Mouse (Mus musculus) neural tube, postnatal 0 days (tissue): ENCODE data around the gene Rnf166. TPM values are rescaled to one million over a fixed set of nuclear protein-coding genes. Genes with fewer than 3 reads are reported as not detected.

ENCODE experiments used
- microRNA-seq: library from miRNA; unstranded; fragments of <30 nt; microRNA quantifications from one replicate; pipeline ENCODE4, GENCODE M21; 2016
- polyA plus RNA-seq: library from polyadenylated mRNA; unstranded; fragments of >200 nt; fragmentation: Nextera tagmentation; extraction: Ambion mirVana; gene quantifications from 2 replicates; pipeline ENCODE4 v1.2.1, GENCODE M21; 2015

Gene Rnf166
- polyA plus RNA-seq = 28.1 and 29.9 TPM in 2 replicates

GRCm38 (mm10) chr8:122475580-122476320 is at the start of gene Rnf166, which contains the start of gene Ctu2:
Gene Rnf166 (minus strand): TSS chr8:122476064.
Gene Ctu2 (plus strand): TSS chr8:122476143.

GRCm38 (mm10) chr8:122460524-122461472 is 15.1 kb downstream of the Rnf166 start, which contains the start of gene Snai3:
Gene Snai3 (minus strand): TSS chr8:122460733.

GRCm38 (mm10) chr8:122443262-122444006 is 32.4 kb downstream of the Rnf166 start, which contains the start of gene Mvd:
Gene Mvd (minus strand): TSS chr8:122443422.

GRCm38 (mm10) chr8:122432443-122433268 is 43.2 kb downstream of the Rnf166 start, which contains the start of gene Cyba:
Gene Cyba (minus strand): TSS chr8:122432930.

GRCm38 (mm10) chr8:122421376-122422070 is 54.3 kb downstream of the Rnf166 start, which contains the start of gene Il17c:
Gene Il17c (plus strand): TSS chr8:122422020.

Small RNA genes within 50 kb of the gene (microRNA-seq; reads per million reads assigned to microRNA genes)
- not detected for gene Gm24366

Other genes with a start within 250 kb of the Rnf166 start
- gene Zfpm1, start 193.9 kb downstream of the Rnf166 start, polyA plus RNA-seq = 1.6 and 2.1 TPM in 2 replicates
- 0.48 and 0.51 TPM in 2 replicates for gene Trhr2, start 115.3 kb downstream of the Rnf166 start, polyA plus RNA-seq
- 21.4 and 22.8 TPM in 2 replicates for gene Zc3h18, start 99.5 kb downstream of the Rnf166 start, polyA plus RNA-seq
- 0.22 TPM in 1 of 2 replicates, not detected in the other for gene Il17c, start 54.0 kb downstream of the Rnf166 start, polyA plus RNA-seq
- 57.8 and 77.0 TPM in 2 replicates for gene Cyba, start 43.1 kb downstream of the Rnf166 start, polyA plus RNA-seq
- 67.8 and 69.0 TPM in 2 replicates for gene Mvd, start 32.6 kb downstream of the Rnf166 start, polyA plus RNA-seq
- gene Snai3, start 15.3 kb downstream of the Rnf166 start, polyA plus RNA-seq = not detected in 2 replicates
- 84.8 and 91.5 TPM in 2 replicates for gene Ctu2, start 79 bp upstream of the Rnf166 start, polyA plus RNA-seq
- gene Piezo1, start 75.3 kb upstream of the Rnf166 start, polyA plus RNA-seq = 1.5 and 2.1 TPM in 2 replicates
- 7.2 and 7.4 TPM in 2 replicates for gene Cdt1, start 92.0 kb upstream of the Rnf166 start, polyA plus RNA-seq
- gene Aprt, start 100.8 kb upstream of the Rnf166 start, polyA plus RNA-seq = 199 and 204 TPM in 2 replicates
- gene Galns, start 135.4 kb upstream of the Rnf166 start, polyA plus RNA-seq = 8.8 and 8.9 TPM in 2 replicates
- 125 and 146 TPM in 2 replicates for gene Trappc2l, start 135.6 kb upstream of the Rnf166 start, polyA plus RNA-seq
- not detected in 2 replicates for gene Pabpn1l, start 146.7 kb upstream of the Rnf166 start, polyA plus RNA-seq
- 8.8 and 10.2 TPM in 2 replicates for gene Cbfa2t3, start 223.0 kb upstream of the Rnf166 start, polyA plus RNA-seq